Mouse (Mus musculus) G1E-ER4 (cell line): ENCODE measurements around the gene Hhat. TPM values are rescaled to one million over a fixed set of nuclear protein-coding genes. Genes with fewer than 3 reads are reported as not detected.

Experiments
- GATA1 ChIP-seq: IDR thresholded peaks from one replicate; pipeline ENCODE4 v1.8.0; 2012; ENCODE audit warnings: low read length, inconsistent platforms
- polyA plus RNA-seq: library from polyadenylated mRNA; stranded (reverse); fragments of >175 nt; gene quantifications from 2 replicates; pipeline ENCODE4 v1.2.3, GENCODE M21; 2012

Hhat gene
- polyA plus RNA-seq, 1 experiment: 0.04 TPM

DNA sequence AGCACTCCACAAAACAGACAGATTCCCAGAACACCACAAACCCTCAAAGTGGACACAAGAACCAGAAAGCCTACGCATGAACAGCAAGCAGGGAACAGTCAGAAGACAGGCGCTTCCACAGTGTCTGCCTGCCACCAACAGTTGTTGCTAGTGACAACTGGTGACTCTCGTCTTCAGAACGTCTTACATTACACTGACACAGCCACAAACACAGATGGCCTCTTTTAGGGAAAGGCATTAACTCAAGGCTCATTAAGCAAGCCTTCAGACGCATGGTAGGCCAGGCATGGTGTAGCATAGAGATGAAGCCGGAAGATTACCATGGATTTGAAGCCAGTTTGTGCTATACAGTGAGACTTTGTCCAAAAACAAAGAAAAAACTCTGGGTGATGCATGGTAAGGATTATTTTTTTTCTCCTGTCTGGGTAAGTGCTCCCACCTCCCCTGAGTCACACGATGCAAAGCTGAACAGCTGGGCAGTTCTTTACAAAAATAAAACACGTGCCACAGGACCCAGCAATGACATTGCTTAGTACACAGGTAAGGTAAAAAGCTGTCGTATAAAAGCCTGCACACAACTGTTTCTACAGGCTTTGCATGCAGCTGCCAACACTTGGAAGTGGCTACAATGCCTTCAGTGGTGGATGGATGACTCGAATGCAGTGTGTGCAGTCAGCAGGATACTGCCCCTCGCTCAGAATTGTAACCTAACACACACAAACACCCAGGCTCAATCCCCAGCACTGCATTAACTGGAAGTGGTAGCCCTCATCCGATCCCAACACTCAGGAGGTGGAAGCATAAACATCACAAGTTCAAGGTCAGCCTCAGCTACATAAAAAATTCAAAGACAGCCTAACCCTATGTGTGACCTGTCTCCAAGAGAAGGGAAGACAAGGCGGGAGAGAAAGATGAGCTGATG lies 15.1 kb downstream of the Hhat start:
- no peak for TF ChIP-seq GATA1

GRCm38 (mm10) chr1:192755246-192755645 lies 15.8 kb downstream of the Hhat start:
- TF ChIP-seq GATA1: no peak

- TF ChIP-seq GATA1: no peak
Observed at GRCm38 (mm10) chr1:192754268-192754667, 16.8 kb downstream of the Hhat start.

GRCm38 (mm10) chr1:192752659-192753601 lies 18.1 kb downstream of the Hhat start:
- no peak for TF ChIP-seq GATA1

DNA sequence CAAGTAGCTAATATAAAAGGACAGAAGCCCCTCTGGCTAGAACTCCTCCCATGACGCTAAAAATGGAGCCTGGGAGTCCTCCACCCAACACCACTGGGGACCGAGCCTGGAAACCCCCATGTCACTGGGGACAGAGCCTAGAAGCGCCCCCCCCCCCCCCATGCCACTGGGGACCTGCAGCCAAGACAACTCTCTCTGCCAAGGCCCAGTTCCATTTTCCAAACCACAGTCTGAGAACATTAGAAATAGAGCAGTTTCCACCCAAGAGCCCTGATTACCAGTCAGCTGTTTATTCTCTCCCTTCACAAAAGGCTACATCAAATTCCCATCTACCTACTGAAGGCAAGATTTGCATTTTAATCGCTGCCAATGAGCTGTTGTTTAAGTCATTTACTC lies 21.0 kb downstream of the Hhat start:
- no peak for TF ChIP-seq GATA1

DNA sequence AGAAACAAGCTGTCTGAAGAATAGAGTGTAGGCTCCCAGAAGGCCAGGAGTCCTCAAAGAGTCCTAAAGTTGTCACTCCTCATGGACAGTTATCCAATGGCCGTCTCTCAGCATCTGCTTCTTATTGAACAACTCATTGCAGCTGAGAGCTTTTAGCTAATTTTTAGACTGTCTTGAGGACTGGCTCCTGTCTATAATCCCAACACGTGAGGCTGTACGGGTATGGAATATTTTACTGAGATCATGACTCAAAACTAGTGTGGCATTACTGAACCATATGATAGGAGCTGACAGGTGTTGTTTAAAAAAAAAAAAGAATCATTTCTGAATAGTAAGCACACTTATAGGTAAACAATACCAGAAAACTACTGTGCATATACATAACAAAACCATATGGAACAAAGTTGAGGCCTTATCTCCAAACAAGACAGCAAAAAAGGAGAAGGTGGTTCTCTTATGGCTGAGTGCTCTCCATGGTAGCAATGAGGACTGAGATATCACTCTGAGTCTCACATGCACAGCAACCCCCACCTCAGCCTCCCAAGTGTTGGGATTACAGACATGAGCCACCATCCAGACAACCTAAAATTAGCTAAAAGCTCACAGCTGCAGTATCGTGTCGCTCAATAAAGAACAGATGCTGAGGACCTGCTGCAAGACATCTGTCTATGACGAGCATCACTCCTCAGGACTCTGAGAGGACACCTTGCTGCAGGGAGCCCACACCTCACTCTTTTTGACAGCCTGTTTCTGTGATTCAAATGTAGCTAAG lies 21.6 kb downstream of the Hhat start:
- TF ChIP-seq GATA1: no peak

GRCm38 (mm10) chr1:192746201-192746600 lies 24.8 kb downstream of the Hhat start:
- TF ChIP-seq GATA1: no peak

- TF ChIP-seq GATA1: no peak
Observed at GRCm38 (mm10) chr1:192745240-192746101, 25.6 kb downstream of the Hhat start.

DNA sequence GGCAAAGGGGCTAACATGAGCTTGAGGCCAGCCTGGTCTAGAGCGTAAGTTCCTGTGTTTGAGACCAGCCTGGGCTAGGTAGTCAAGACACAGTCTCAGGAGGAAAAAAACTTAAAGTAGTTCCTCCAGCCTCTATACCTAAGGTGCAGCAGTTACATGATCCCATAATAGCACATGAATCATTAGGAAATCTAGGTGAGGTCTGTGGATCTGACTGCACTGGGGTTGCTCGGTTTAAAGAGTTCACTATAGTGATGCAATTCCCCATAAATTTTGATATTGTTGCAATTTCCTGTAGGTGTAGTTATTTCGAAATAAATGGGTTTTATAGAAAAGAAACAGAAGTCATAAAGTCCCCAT lies 26.2 kb downstream of the Hhat start:
- no peak for TF ChIP-seq GATA1

DNA sequence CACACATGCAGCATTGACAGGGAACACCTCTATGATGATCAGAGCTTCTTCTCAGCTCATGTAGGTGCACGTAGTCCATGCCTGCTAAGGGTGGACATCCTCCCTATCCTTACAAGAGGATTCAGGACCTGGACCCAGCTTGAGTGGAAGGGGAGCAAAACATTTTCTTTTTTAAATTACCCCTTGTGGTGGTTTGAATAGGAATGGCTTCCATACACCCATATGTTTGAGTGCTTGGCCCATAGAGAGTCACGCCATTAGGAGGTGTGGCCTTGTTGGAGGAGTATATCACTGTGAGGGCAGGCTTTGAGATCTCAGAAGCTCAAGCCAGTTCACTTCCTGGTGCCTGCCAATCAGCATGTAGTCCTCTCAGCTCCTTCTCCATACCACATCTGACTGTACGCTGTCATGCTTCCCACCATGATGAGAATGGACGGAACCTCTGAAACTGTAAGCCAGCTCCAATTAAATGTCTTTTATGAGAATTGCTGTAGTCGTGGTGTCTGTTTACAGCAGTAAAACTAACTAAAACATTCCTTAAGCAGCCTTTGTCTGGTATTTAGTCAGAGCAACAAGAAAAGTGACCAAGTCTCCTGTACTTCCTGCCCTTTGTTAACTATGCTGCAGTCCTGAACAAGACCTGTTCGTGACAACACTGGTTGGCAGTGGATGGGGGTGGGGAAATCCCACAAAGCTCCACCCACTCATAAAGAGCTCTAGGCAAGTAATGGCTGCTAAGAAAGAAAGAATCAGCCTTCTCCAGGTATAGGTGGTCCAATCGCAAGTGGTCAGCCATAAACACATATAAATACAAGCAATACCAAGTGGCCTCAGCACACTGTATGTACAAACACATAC lies 28.4 kb downstream of the Hhat start:
- TF ChIP-seq GATA1: no peak

- TF ChIP-seq GATA1: no peak
Observed at GRCm38 (mm10) chr1:192741896-192742295, 29.1 kb downstream of the Hhat start.

- TF ChIP-seq GATA1: no peak
Observed at GRCm38 (mm10) chr1:192736524-192736923, 34.5 kb downstream of the Hhat start.

GRCm38 (mm10) chr1:192736002-192736426 lies 35.0 kb downstream of the Hhat start:
- no peak for TF ChIP-seq GATA1

DNA sequence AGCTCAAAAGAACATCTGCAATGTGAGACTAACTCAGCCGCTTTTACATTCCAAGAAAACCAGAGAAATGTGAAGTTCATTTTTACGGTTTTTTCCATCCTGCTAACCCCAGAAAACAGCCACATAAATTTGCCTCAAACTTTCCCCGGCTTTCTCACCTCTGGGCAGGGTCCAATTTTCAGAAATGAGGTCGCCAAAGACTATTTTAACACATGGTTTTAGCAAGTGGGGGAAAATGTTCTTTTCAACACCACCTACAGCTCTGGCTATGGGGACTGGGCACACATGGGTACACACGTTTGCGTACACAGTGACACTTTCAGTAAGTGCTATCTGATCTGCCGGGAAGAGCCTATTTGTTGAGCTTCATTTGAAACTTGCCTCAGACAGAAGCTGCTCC lies 40.5 kb downstream of the Hhat start:
- no peak for TF ChIP-seq GATA1
